In the genomic region with DNA sequence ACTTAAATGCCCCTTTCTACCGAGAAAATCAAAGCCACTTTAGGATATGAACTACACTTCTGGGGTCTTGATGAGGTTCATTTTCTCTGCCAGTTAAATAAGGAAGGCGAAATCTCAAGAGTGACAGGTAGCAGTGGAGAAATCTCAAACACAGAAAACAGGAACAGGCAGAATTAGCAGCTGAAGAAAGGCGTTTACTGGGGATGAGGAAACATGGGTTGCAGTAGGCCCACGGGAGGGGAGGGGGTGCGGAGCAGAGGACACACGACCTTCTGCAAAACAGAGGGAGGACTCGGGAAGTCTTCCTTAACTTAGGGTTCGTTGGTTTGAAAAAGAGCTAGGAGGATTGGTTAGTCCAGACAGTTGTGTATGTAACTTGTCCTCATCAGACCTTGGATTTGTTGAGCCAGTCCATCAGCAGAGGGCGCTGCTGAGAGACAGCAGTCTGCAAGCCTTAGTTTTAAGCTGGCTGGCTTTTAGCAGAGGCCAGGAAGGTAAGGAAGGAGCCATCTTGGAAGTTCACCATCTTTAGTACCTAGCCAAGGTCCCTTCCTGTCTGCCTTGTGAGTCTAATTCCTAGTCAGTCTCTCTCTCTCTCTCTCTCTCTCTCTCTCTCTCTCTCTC, we compare ENCODE assay signal across 8 mouse cellular contexts.
DNase-seq lines count a peak whose midpoint lies in the region; ATAC-seq and TF ChIP-seq lines count a peak whose summit lies in the region.

No protein-coding gene starts in this region.

- no peak overlapping the region for H3K4me3 ChIP-seq in heart, embryonic 11.5 days (ENCODE audit: low read depth, low read length)
- no peak overlapping the region for H3K4me3 ChIP-seq in hindbrain, postnatal 0 days (ENCODE audit: low read length)

- no peaks in the 10 kb centered on the region for H3K27me3 ChIP-seq in heart, embryonic 11.5 days (ENCODE audit: control insufficient read depth, insufficient read depth, low read length)
- no peaks in the 10 kb centered on the region for H3K27me3 ChIP-seq in hindbrain, postnatal 0 days (ENCODE audit: insufficient read depth, low read length)

- H3K36me3 ChIP-seq in heart, embryonic 11.5 days (ENCODE audit: control insufficient read depth, insufficient read depth, low read length) = no peaks in the 10 kb centered on the region
- no peaks in the 10 kb centered on the region for H3K36me3 ChIP-seq in hindbrain, postnatal 0 days (ENCODE audit: insufficient read depth, low read length)

- peak; percentile 78 for TF ChIP-seq CTCF in hindbrain, postnatal 0 days (IDR thresholded peaks at IDR 0.05; ENCODE audit: low read depth)

- peak; percentile 88 for DNase-seq in heart, adult 11 months
- DNase-seq in urinary bladder, postnatal 14 days (ENCODE audit: low spot score) = peak; percentile 60
- DNase-seq in urinary bladder, adult 2 months (ENCODE audit: low spot score) = no peak
- peak; percentile 82 for DNase-seq in hindbrain, postnatal 0 days (ENCODE audit: low spot score)
- peak; percentile 76 for DNase-seq in lung, postnatal 10 days
- DNase-seq in thymus, postnatal 0 days (ENCODE audit: low spot score) = peak; percentile 52

- no peaks in the 10 kb centered on the region for H3K9me3 ChIP-seq in heart, embryonic 11.5 days (replicated peaks; ENCODE audit: control insufficient read depth, low read length)
- H3K9me3 ChIP-seq in hindbrain, postnatal 0 days (ENCODE audit: low read length) = no peaks in the 10 kb centered on the region

- ATAC-seq in heart, embryonic 11.5 days (replicated peaks; ENCODE audit: insufficient number of reproducible peaks, low FRiP score, low TSS enrichment) = no peak
- peak; percentile 71; the same call in 1 of the 2 replicates for ATAC-seq in common myeloid progenitor, adult 5-6 weeks (replicated peaks; ENCODE audit: low read depth, poor library complexity, severe bottlenecking)
- ATAC-seq in hindbrain, postnatal 0 days = no peak

- H3K9ac ChIP-seq in heart, embryonic 11.5 days (ENCODE audit: low read depth, low read length) = no peak overlapping the region
- H3K9ac ChIP-seq in hindbrain, postnatal 0 days (replicated peaks; ENCODE audit: low read length) = no peak overlapping the region

- no peaks in the 10 kb centered on the region for H3K4me1 ChIP-seq in heart, embryonic 11.5 days (ENCODE audit: control insufficient read depth, insufficient read depth, low read length)
- no peaks in the 10 kb centered on the region for H3K4me1 ChIP-seq in hindbrain, postnatal 0 days (ENCODE audit: insufficient read depth, low read length)

- no peak overlapping the region for H3K27ac ChIP-seq in heart, embryonic 11.5 days (ENCODE audit: low read depth, low read length)
- no peak overlapping the region for H3K27ac ChIP-seq in hindbrain, postnatal 0 days

- H3K4me2 ChIP-seq in heart, embryonic 11.5 days = no peak overlapping the region
- no peak overlapping the region for H3K4me2 ChIP-seq in hindbrain, postnatal 0 days (ENCODE audit: low read depth, low read length)

- 68% methylated on average over 9 of the region's 9 CpGs for WGBS in heart, embryonic 11.5 days (ENCODE audit: insufficient replicate concordance)
- WGBS in hindbrain, postnatal 0 days = 75% methylated on average over 9 of the region's 9 CpGs
